Mouse (Mus musculus) kidney, adult 8-10 months (tissue): Measurements from ENCODE around the gene Eif4g1.
A peak's percentile ranks its signal among the peaks of the same experiment; 100 is the strongest.
"Not testable (repeated sequence)": the region's sequence is repeated elsewhere in the genome, so short reads cannot be mapped to it uniquely, and the experiment has no call there.

Experiments
- DNase-seq, 2 experiments: peaks; one replicate each; pipeline ENCODE4 v3.0.0; 2022

Eif4g1 gene

GRCm38 (mm10) chr16:20668013-20668412 is at the start of gene Eif4g1:
Eif4g1 (plus strand) TSS chr16:20668313.
- not testable (repeated sequence) for DNase-seq

- DNase-seq: no peak
Observed at GRCm38 (mm10) chr16:20619541-20620398, 48.3 kb upstream of the Eif4g1 start.

- DNase-seq: no peak
Observed at GRCm38 (mm10) chr16:20620399-20620735, 47.7 kb upstream of the Eif4g1 start.

- DNase-seq: no peak
Observed at GRCm38 (mm10) chr16:20620751-20621190, 47.3 kb upstream of the Eif4g1 start.

GRCm38 (mm10) chr16:20621191-20621990 is 46.7 kb upstream of the Eif4g1 start, which contains the start of gene Camk2n2:
Camk2n2 (minus strand) TSS chr16:20621287.
- peak; percentile 62 to 72 for DNase-seq

GRCm38 (mm10) chr16:20621991-20622685 is 46.0 kb upstream of the Eif4g1 start:
- peak; percentile 4 to 8 for DNase-seq

GRCm38 (mm10) chr16:20623211-20623610 is 44.9 kb upstream of the Eif4g1 start:
- DNase-seq: no peak

GRCm38 (mm10) chr16:20628871-20629391 is 39.2 kb upstream of the Eif4g1 start:
- DNase-seq: no peak

GRCm38 (mm10) chr16:20629731-20630634 is 38.1 kb upstream of the Eif4g1 start, which contains the start of gene Ece2:
Ece2 (plus strand) TSS chr16:20629828.
- no peak for DNase-seq

GRCm38 (mm10) chr16:20637410-20637809 is 30.7 kb upstream of the Eif4g1 start:
- DNase-seq: no peak

GRCm38 (mm10) chr16:20638367-20638766 is 29.7 kb upstream of the Eif4g1 start:
- no peak for DNase-seq

GRCm38 (mm10) chr16:20642161-20642560 is 26.0 kb upstream of the Eif4g1 start:
- DNase-seq: peak; percentile 45 to 78

GRCm38 (mm10) chr16:20643911-20644310 is 24.2 kb upstream of the Eif4g1 start:
- no peak for DNase-seq

GRCm38 (mm10) chr16:20651076-20651946 is 16.8 kb upstream of the Eif4g1 start, which contains the start of gene Psmd2:
Psmd2 (plus strand) TSS chr16:20651652.
- peak; percentile 95 to 97 for DNase-seq

GRCm38 (mm10) chr16:20651947-20652310 is 16.2 kb upstream of the Eif4g1 start:
- no peak for DNase-seq

- no peak for DNase-seq
Observed at GRCm38 (mm10) chr16:20653315-20653714, 14.8 kb upstream of the Eif4g1 start.

- no peak for DNase-seq
Observed at GRCm38 (mm10) chr16:20657661-20658060, 10.5 kb upstream of the Eif4g1 start.

- DNase-seq: no peak
Observed at GRCm38 (mm10) chr16:20670291-20670690, 2.2 kb downstream of the Eif4g1 start.

- DNase-seq: no peak
Observed at GRCm38 (mm10) chr16:20671886-20672285, 3.8 kb downstream of the Eif4g1 start.

GRCm38 (mm10) chr16:20672500-20672902 is 4.4 kb downstream of the Eif4g1 start:
- peak; percentile 97 to 98 for DNase-seq
